Mouse (Mus musculus): ENCODE results near the gene Gm37240. TPM values are rescaled to one million over a fixed set of nuclear protein-coding genes. Genes with fewer than 3 reads are reported as not detected.
"Not testable (repeated sequence)": the region's sequence is repeated elsewhere in the genome, so short reads cannot be mapped to it uniquely, and the experiment has no call there.

Gene Gm37240
- total RNA-seq, 2 experiments from 2014 or later, result 2.6 to 3.2 TPM

- intact Hi-C loops (cut with DNase I), result no loop called here
- DNase-seq (ENCODE audit: extremely low spot score in 1 of 2, low spot score in 2 of 2), result no peak
Observed at GRCm38 (mm10) chr3:84678891-84679290, 1208.4 kb downstream of the Gm37240 start.

GRCm38 (mm10) chr3:84675710-84676109, 1211.6 kb downstream of the Gm37240 start:
- intact Hi-C loops (cut with DNase I), result no loop called here
- DNase-seq (ENCODE audit: extremely low spot score in 1 of 2, low spot score in 2 of 2), result no peak

DNA sequence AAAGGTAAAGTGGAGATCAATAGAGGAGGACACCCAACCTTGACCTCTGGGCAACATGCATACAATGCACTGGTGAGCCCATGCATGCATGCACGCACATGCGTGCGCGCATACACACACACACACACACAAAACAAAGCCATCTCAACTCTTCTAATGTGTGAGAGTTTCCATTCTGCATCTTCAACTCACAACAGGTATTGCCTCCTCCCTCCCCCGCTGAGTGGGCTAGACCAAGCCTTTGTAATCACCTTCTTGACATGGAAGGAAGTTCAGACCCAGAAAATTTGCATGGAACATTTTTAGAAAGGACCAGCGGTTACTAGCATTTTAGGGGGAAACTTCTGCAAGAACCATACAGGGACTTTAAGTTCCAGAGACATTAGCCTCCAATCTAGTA, 1213.8 kb downstream of the Gm37240 start:
- DNase-seq (ENCODE audit: extremely low spot score in 1 of 2, low spot score in 2 of 2), result no peak
- intact Hi-C loops (cut with DNase I), result no loop called here

DNA sequence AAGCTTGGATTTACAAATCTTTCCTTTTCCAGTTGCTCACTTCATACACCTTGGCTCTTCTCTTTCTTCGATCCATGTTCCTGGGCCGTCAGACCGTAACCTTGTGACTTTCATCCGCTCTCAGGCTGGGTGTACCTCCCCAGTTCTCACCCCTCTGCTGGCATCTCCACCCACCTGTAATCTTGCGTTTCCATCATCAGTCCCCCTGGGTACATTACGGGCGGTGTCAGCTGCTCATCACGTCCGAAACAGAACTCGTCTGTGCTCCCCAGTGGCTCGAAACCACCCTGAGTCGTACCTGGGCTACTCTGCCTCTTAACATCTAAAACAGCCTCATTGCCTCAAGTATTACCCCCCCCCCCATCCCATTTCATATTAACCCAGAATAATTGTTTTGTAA, 1215.2 kb downstream of the Gm37240 start:
- intact Hi-C loops (cut with DNase I), result no loop called here
- no peak for DNase-seq (ENCODE audit: extremely low spot score in 1 of 2, low spot score in 2 of 2)

DNA sequence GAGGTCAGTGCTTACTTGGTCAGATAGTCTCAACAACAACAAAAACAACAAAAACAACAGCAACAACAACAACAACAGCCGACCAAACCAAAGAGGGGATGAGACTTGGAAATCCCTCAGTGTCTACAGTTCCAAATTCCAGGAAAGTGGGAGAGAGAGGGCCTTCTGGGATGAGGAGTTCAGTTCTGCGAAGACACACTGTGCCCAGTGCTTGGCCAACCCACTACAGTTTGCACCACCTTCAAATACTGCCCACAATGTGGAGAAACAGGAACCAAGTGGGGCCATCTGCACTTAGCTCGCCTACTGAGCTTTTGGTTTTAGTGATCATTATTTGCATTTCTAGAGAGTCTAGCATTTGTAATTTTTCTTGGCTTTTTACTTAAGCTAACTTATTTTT, 1218.4 kb downstream of the Gm37240 start:
- no peak for DNase-seq (ENCODE audit: extremely low spot score in 1 of 2, low spot score in 2 of 2)
- intact Hi-C loops (cut with DNase I), result no loop called here

DNA sequence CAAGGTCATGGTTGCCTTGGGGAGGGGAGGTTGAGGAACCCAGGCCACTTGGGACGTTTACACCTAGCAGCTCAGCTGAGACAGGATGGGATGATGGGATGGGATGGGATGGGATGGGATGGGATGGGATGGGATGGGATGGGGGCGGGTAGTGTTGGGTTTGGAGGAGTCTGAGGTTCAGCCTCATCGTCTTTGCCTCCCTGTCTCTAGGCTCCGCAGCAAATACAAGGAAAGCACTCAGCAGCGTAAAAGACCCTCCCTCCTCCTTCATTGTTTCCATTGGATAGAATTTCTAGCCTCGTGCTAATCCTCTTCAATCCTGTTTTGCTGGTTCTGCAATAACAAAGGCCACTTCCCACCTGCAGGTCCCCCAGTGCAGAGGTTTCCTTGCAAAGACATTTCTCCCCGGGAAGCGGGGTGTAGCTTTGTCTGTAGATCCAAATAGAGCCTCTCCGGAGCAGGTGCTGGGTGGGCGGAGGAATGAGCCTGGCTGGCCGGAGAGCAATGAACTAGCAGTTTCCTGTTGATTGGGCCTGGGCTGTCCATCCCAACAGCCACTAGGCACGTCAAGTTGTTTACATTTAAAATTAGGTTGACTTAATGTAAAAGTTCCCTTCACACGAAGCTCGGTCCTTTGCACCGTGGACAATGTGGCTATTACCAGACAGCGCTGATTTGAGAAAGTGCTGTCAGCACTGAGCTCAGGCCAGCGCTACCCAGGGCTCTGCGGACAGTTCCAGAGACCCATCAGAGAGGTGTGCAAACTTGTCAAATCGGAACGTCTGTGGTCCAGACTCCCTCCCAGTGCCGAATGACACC, 1221.9 kb downstream of the Gm37240 start:
- peak in 1 of 2 experiments; percentile 48 for DNase-seq (ENCODE audit: extremely low spot score in 1 of 2, low spot score in 2 of 2)
- intact Hi-C loops (cut with DNase I), result no loop called here

GRCm38 (mm10) chr3:84664686-84665085, 1222.6 kb downstream of the Gm37240 start:
- DNase-seq (ENCODE audit: extremely low spot score in 1 of 2, low spot score in 2 of 2), result no peak
- intact Hi-C loops (cut with DNase I), result no loop called here

GRCm38 (mm10) chr3:84663858-84664257, 1223.5 kb downstream of the Gm37240 start:
- DNase-seq (ENCODE audit: extremely low spot score in 1 of 2, low spot score in 2 of 2), result no peak
- intact Hi-C loops (cut with DNase I), result no loop called here

GRCm38 (mm10) chr3:84663079-84663478, 1224.2 kb downstream of the Gm37240 start:
- intact Hi-C loops (cut with DNase I), result no loop called here
- no peak for DNase-seq (ENCODE audit: extremely low spot score in 1 of 2, low spot score in 2 of 2)

DNA sequence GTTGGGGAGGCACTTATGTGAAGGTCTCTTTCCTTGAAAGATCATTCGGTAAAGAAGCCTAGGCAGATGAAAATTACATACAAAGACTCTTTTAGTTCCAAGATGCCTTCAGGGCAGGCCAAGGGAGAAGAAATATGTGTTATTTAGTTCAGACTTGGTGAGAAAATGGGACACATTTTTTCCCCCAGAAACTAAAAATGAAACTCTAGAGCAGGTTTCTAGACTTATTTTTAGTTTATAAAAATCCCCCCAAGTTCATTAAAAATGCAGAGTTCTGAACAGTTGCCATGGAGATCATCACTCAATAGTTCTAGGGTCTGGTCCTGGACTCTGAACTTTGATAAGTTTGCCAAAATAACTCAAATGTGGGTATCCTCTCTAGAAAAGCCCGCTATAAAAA, 1226.9 kb downstream of the Gm37240 start:
- intact Hi-C loops (cut with DNase I), result no loop called here
- DNase-seq (ENCODE audit: extremely low spot score in 1 of 2, low spot score in 2 of 2), result no peak

DNA sequence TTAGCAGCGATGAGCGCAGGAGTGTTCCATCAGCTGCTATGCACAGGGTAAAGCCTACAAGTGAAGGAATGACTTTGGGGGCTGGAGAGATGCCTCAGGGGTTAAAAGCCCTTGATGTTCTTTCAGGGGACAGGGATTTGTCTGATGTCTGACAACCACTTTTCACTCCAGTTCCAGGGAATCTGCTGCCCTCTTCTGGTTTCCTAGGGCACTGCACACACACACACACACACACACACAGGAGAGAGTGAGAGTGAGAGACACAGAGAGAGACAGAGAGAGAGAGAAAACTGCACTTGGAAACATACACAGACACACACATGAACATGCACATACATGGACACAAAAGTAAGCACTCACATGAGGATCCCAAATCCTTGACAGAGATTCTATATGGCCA, 1228.4 kb downstream of the Gm37240 start:
- intact Hi-C loops (cut with DNase I), result no loop called here
- no peak for DNase-seq (ENCODE audit: extremely low spot score in 1 of 2, low spot score in 2 of 2)

DNA sequence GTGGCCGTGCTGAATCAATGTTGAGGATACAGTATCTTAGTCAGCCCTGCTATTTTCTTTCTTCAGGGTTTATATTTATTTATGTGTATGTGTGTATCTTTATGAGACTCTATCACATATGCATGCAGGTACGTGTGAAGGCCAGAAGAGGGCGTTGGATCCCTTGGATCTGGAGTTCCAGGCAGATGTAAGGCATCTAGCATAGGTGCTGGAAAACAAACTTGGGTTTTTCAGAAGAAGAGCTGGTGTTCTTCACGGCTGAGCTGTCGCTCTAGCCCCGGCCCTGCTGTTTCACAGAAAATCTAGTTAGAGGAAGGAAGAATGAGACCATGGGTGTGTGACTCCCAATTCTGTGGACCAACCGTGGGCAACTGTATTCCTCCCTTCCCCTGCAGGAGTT, 1229.3 kb downstream of the Gm37240 start:
- intact Hi-C loops (cut with DNase I), result no loop called here
- DNase-seq (ENCODE audit: extremely low spot score in 1 of 2, low spot score in 2 of 2), result no peak

- intact Hi-C loops (cut with DNase I), result no loop called here
- no peak for DNase-seq (ENCODE audit: extremely low spot score in 1 of 2, low spot score in 2 of 2)
Observed at GRCm38 (mm10) chr3:84657240-84657639, 1230.1 kb downstream of the Gm37240 start.

GRCm38 (mm10) chr3:84655785-84656150, 1231.5 kb downstream of the Gm37240 start:
- DNase-seq (ENCODE audit: extremely low spot score in 1 of 2, low spot score in 2 of 2); intact Hi-C loops (cut with DNase I): not testable (repeated sequence)

DNA sequence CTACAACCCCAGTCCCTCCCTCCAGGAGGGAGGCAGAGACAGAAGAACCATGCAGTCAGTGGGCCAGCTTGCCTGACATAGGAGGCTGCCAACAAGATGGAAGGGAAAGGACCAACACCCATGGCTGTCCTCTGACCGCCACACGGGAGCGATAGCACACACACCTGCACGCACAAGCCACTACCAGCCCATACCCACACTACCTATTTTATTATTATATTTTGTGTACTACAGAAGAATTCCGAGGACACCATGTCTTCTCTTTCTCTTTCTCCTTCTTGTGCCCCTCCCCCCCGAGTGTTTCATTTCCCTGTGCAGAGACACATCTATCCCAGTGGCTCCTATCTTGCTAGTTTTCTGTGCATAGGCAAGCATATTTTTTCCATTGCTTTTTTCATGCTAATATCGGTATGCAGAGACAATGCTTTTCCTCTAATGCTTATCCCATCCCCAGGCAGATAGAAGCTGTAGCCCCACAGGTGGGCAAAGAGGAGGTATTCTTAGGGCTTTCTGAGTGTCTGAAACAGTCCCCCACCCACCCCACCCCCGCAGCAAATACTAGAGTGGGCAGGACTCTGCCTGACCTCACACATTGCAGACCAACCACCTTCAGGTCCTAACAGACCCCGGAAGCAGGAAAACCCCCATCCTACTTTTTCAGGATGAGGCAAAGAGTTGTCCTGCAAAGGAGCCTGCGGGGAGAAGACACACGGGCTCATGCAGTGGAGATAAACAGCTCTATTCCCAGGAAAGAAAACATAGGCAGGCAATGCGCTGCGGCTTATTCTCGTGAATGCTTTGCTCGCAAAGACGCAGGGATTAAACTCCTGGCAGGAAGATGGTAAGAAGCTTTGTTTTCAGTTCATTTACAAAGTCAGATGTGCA, 1232.2 kb downstream of the Gm37240 start:
- intact Hi-C loops (cut with DNase I), result no loop called here
- no peak for DNase-seq (ENCODE audit: extremely low spot score in 1 of 2, low spot score in 2 of 2)

- DNase-seq (ENCODE audit: extremely low spot score in 1 of 2, low spot score in 2 of 2), result no peak
- intact Hi-C loops (cut with DNase I), result no loop called here
Observed at GRCm38 (mm10) chr3:84654246-84654826, 1233.0 kb downstream of the Gm37240 start.

DNA sequence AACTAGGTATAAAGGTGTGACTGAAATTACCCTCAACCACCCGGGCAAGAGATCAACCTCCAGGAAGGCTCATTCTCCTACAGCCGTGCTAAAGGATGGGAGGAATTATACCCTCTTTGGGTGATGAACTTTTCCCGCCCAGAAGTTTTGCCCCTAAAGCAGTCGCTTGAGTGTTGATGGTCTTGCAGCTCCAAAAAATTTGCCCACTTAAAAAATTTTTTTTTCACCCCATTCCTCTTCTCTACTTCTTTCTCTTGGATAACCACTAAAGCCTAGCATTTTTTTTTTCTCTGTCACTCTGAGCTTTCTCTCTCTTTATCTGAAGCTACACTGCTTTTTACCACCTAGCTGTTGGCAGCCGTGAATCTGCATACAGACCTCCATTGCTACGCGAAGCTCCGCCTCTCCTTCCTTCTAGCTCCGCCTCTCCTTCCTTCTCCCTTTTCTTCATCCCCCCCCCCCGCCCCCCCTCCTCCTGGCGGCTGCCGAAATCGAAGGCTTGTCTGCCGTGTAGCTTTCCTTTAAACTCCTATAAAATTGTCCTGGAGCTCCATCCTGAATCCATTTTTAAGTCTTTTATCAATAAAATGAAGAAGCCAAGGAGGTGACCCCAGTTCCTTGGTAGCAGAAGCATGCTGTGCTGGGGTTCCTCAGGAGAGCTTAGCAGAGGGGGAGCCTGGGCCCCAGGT, 1233.6 kb downstream of the Gm37240 start:
- intact Hi-C loops (cut with DNase I), result no loop called here
- no peak for DNase-seq (ENCODE audit: extremely low spot score in 1 of 2, low spot score in 2 of 2)

- no peak for DNase-seq (ENCODE audit: extremely low spot score in 1 of 2, low spot score in 2 of 2)
- intact Hi-C loops (cut with DNase I), result no loop called here
Observed at GRCm38 (mm10) chr3:84652643-84653556, 1234.4 kb downstream of the Gm37240 start.
